Mouse (Mus musculus): ENCODE results near the gene Vmn2r26. TPM values are rescaled to one million over a fixed set of nuclear protein-coding genes. Genes with fewer than 3 reads are reported as not detected.

Gene Vmn2r26
- total RNA-seq (2023) = 0.15 TPM

DNA sequence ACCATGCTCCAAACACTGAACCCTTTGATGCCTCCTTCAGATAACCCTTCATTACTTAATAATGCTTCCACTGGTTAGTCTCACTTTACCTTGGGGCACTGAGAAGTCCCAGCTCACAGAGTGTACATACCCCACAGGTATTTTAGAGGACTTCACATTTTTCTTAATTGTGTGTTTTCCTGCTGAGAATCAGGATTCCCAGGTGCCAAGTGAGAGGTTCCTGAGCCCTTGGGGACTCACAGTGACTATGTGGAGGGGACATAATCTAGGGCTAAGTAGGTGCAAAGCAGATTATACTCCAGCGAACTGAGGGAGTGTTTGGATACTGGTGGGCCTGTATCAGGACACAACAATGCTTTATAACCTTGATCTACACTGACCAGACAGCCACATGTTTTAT, at the start of gene Vmn2r26:
Gene Vmn2r26 (plus strand): TSS at position 301 of the 400 bp plus-strand sequence.

Other genes with a start within 250 kb of the Vmn2r26 start
- not detected for gene Vmn2r24, start 245.7 kb upstream of the Vmn2r26 start, total RNA-seq (2023)
- gene Vmn2r25, start 171.1 kb upstream of the Vmn2r26 start, total RNA-seq (2023) = not detected
- gene Vmn2r27, start 207.3 kb downstream of the Vmn2r26 start, total RNA-seq (2023) = not detected

Measured in CD4-positive naive resting alpha-beta T cell, adult 57 days (primary cell).